Mouse (Mus musculus) liver, postnatal 0 days (tissue): ENCODE data around the gene Fbxo40. TPM values are rescaled to one million over a fixed set of nuclear protein-coding genes. Genes with fewer than 3 reads are reported as not detected.

ENCODE experiments used
- ATAC-seq: fragments of 200-750 bp; cut with Nextera tagmentation; 2 replicates; pipeline ENCODE4 v1.8.0; 2017; ENCODE audit warnings: mild to moderate bottlenecking, moderate library complexity
- DNase-seq: peaks from one replicate; pipeline ENCODE4 v3.0.0-alpha.2; 2016
- H3K27ac ChIP-seq: fragments of 300-500 bp; sonication (generic); 2 replicates; pipeline ENCODE4 v1.5.1; 2014; ENCODE audit warnings: antibody characterized with exemption, moderate library complexity, mild to moderate bottlenecking, low read depth
- H3K27me3 ChIP-seq: fragments of 300-500 bp; sonication (generic); 2 replicates; pipeline ENCODE4 v1.6.1; 2014; ENCODE audit warnings: low read length, control low read depth, mixed read lengths; ENCODE audit not compliant: insufficient read depth
- H3K36me3 ChIP-seq: fragments of 300-500 bp; sonication (generic); replicated peaks from 2 replicates; pipeline ENCODE4 v1.6.1; 2014; ENCODE audit warnings: mild to moderate bottlenecking, control low read depth, low read length, moderate library complexity, mixed read lengths; ENCODE audit not compliant: insufficient read depth
- H3K4me1 ChIP-seq: fragments of 300-500 bp; sonication (generic); 2 replicates; pipeline ENCODE4 v1.6.1; 2014; ENCODE audit warnings: antibody characterized with exemption, mild to moderate bottlenecking, control low read depth; ENCODE audit not compliant: insufficient read depth
- H3K4me2 ChIP-seq: fragments of 300-500 bp; sonication (generic); 2 replicates; pipeline ENCODE4 v1.6.1; 2014; ENCODE audit warnings: low read depth, mild to moderate bottlenecking, low read length, moderate library complexity, mixed read lengths
- H3K4me3 ChIP-seq: fragments of 300-500 bp; sonication (generic); 2 replicates; pipeline ENCODE4 v1.5.1; 2014; ENCODE audit warnings: low read depth, low read length
- H3K9ac ChIP-seq: fragments of 300-500 bp; sonication (generic); replicated peaks from 2 replicates; pipeline ENCODE4 v1.6.1; 2014; ENCODE audit warnings: mild to moderate bottlenecking, moderate library complexity
- H3K9me3 ChIP-seq: fragments of 300-500 bp; sonication (generic); 2 replicates; pipeline ENCODE4 v1.6.1; 2016; ENCODE audit warnings: mild to moderate bottlenecking, control low read depth, low read length, mixed read lengths
- CTCF ChIP-seq: sonication (generic); IDR thresholded peaks from 2 replicates; pipeline ENCODE4 v1.5.1; 2016; ENCODE audit warnings: antibody characterized with exemption, low read depth
- EP300 ChIP-seq: IDR thresholded peaks from 2 replicates; pipeline ENCODE4 v1.6.1; 2016; ENCODE audit warnings: antibody characterized with exemption, low read depth, mild to moderate bottlenecking
- WGBS: fragments of 180-500 bp; shearing (Covaris S2); extraction: QIAGEN DNeasy Blood & Tissue Kit; methylation state at CpG from one replicate; pipeline ENCODE4 v1.1.7; 2014; ENCODE audit not compliant: insufficient replicate concordance; 5-methylcytosine and 5-hydroxymethylcytosine counted together
- polyA plus RNA-seq: library from polyadenylated mRNA; unstranded; fragments of >200 nt; fragmentation: Nextera tagmentation; extraction: Ambion mirVana; gene quantifications from 2 replicates; pipeline ENCODE4 v1.2.1, GENCODE M21; 2015

Gene Fbxo40
- 0.06 TPM in 1 of 2 replicates, not detected in the other for polyA plus RNA-seq

DNA sequence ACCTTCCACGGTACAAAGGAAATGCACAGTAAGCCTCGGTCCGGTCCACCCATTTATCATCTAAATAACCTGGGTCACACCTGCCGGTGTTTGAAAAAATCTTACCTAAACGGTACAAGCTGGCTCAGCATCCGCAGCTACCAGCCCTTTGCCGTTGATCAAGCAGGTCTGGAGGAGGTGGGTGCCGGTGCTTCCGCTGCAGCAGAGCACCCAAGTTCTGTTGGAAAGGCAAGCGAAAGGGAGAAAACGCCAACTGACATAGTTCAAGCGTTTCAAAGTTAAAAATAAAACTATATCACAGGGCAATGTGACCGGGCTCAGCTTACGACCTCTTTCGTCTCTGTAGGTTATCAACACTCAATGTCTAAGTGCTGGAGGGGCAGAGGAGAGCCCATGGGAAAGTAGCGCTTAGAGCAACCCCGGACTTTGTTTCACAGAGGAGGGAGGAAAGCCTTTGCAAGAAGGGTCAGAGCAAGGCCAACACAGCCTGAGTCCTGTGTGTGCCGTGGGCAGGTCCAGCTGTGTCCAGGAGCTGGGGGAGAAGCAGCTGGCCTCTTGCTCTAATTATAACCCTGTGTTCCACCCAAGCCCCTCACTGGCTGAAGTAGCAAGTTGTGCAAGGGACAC, at the start of gene Fbxo40:
Gene Fbxo40 (minus strand): TSS at position 469 of the 627 bp plus-strand sequence.
- ATAC-seq (no peak), DNase-seq (no peak)
- Histone ChIP-seq H3K27me3 (no peaks in the 10 kb centered on the region), H3K9ac (no peak within 1 kb of the TSS), H3K4me1 (peaks cover 3% of the 10 kb centered on the region; the same call in 1 of the 2 replicates), H3K9me3 (no peaks in the 10 kb centered on the region), H3K4me2 (no peak within 1 kb of the TSS), H3K36me3 (no peaks in the 10 kb centered on the region), H3K27ac (no peak within 1 kb of the TSS), H3K4me3 (no peak within 1 kb of the TSS)
- 69% methylated on average over 18 of the region's 18 CpGs for WGBS
- TF ChIP-seq EP300 (no peak), CTCF (no peak)

DNA sequence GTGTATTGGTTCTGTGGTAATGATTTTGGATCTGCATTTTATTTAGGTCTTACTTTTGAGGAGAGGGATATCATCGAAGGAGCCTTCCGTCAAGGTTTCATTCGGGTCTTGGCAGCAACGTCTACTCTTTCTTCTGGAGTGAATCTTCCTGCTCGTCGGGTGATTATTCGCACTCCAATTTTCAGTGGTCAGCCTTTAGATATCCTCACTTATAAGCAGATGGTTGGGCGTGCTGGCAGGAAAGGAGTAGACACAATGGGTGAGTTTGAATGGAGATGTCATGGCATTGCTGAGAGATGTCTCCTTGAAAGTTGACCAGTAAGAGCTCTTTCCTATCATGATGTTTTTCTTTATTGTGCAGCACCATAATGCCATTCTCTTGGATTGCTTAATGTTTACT, 44.5 kb upstream of the Fbxo40 start:
- ATAC-seq (no peak), DNase-seq (no peak)
- no peaks in the 10 kb centered on the region for H3K27me3 ChIP-seq
- no peaks in the 10 kb centered on the region for H3K9me3 ChIP-seq
- H3K4me2 ChIP-seq: no peak overlapping the region
- no peak overlapping the region for H3K27ac ChIP-seq
- H3K9ac ChIP-seq: no peak overlapping the region
- no peaks in the 10 kb centered on the region for H3K4me1 ChIP-seq
- TF ChIP-seq EP300 (no peak), CTCF (no peak)
- H3K4me3 ChIP-seq: no peak overlapping the region
- peaks cover 4% of the 10 kb centered on the region for H3K36me3 ChIP-seq
- 90% methylated on average over 8 of the region's 8 CpGs for WGBS

DNA sequence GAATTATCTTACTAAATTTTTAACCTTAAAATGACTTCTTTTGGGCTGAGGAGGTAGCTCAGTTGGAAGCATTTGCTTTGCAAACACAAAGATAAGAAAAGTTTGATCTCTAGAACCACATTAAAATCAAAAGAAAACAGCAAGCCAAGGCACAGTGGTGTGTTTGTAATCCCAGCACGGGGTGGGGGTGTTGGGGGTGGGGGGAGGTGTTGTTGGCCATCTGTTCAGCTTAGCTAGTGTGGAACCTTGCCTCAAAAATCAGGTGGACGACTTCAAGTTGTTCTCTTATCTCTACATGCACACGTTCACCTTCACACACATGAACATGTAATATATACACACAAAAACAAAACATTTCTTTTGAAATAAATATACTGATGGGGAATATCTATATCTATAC, 41.7 kb upstream of the Fbxo40 start:
- Histone ChIP-seq H3K4me3 (no peak overlapping the region), H3K27ac (no peak overlapping the region), H3K36me3 (peaks cover 10% of the 10 kb centered on the region), H3K4me2 (no peak overlapping the region), H3K27me3 (no peaks in the 10 kb centered on the region), H3K9me3 (no peaks in the 10 kb centered on the region), H3K9ac (no peak overlapping the region), H3K4me1 (no peaks in the 10 kb centered on the region)
- TF ChIP-seq CTCF (no peak), EP300 (no peak)
- DNase-seq (no peak), ATAC-seq (no peak)
- WGBS: 71% methylated on average over 3 of the region's 3 CpGs

DNA sequence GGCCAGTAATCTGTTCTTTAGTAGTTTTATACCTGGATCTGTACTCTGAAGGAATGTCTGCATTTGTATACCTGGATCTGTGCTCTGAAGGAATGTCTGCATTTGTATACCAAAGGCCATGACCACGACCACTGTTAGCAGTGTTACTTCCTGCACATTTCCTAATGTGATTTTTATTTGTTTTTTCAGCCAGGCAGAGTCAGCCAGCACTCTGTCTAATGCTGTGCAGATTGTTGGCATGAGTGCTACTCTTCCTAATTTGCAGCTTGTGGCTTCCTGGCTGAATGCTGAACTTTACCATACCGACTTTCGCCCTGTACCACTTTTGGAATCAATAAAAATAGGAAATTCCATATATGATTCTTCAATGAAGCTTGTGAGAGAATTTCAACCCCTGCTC, 37.3 kb upstream of the Fbxo40 start:
- H3K27me3 ChIP-seq: no peaks in the 10 kb centered on the region
- no peak overlapping the region for H3K27ac ChIP-seq
- WGBS: 59% methylated on average over 3 of the region's 3 CpGs
- DNase-seq: no peak
- no peaks in the 10 kb centered on the region for H3K9me3 ChIP-seq
- no peak overlapping the region for H3K4me2 ChIP-seq
- TF ChIP-seq CTCF (no peak), EP300 (no peak)
- no peak overlapping the region for H3K4me3 ChIP-seq
- no peak overlapping the region for H3K9ac ChIP-seq
- H3K4me1 ChIP-seq: no peaks in the 10 kb centered on the region
- no peak for ATAC-seq
- H3K36me3 ChIP-seq: peaks cover 6% of the 10 kb centered on the region

DNA sequence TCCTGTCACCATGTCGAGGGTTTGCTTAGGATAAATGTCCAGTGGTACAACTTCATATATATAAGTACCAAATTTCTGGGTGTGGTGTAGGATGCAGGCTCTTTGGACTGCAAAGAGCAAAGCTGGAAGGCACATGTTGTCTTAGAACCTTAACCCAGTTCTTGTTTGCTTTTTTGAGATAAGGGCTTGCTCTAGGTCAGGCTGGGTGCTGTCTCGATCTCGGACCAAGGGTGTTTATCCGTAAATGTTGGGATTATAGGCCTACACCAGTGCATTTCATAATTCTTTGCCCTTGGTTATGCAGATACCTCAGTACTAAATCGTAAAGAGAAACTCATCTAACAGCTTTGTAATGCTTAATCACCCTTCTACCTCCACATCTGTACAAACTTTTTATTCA, 22.1 kb upstream of the Fbxo40 start:
- TF ChIP-seq EP300: no peak
- TF ChIP-seq CTCF: no peak
- Histone ChIP-seq H3K4me1 (peaks cover 13% of the 10 kb centered on the region), H3K4me2 (peak overlapping the region; percentile 87), H3K27me3 (no peaks in the 10 kb centered on the region), H3K36me3 (peaks cover 5% of the 10 kb centered on the region; the same call in 1 of the 2 replicates), H3K27ac (no peak overlapping the region), H3K4me3 (peak overlapping the region; percentile 77), H3K9ac (peak overlapping the region; percentile 79), H3K9me3 (no peaks in the 10 kb centered on the region)
- ATAC-seq (no peak), DNase-seq (no peak)
- 29% methylated on average over 5 of the region's 5 CpGs for WGBS

DNA sequence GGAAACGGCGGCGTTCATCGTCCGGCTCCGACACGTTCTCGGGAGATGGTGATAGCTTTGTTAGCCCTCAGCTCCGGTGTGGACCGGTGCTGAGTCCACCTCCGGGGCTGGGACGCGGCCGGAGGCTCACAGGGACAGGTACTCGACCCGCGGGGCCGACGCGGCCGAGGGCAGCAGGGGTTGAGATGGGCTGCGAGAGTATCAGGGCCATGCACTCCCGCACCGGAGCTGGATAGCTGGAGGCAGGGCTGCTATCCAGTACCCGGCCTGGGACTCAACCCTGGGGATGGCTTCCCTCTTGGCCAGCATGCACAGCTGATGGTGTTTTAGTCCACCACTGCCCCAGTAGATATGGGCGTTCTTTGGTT, 21.6 kb upstream of the Fbxo40 start:
- Histone ChIP-seq H3K27ac (no peak overlapping the region), H3K4me1 (peaks cover 13% of the 10 kb centered on the region), H3K9me3 (no peaks in the 10 kb centered on the region), H3K4me3 (peak overlapping the region; percentile 77), H3K36me3 (peaks cover 5% of the 10 kb centered on the region; the same call in 1 of the 2 replicates), H3K4me2 (peak overlapping the region; percentile 87), H3K9ac (peak overlapping the region; percentile 79), H3K27me3 (no peaks in the 10 kb centered on the region)
- TF ChIP-seq CTCF: no peak
- WGBS: 0% methylated on average over 26 of the region's 26 CpGs
- DNase-seq (no peak), ATAC-seq (peak; percentile 67)
